Mouse (Mus musculus) cerebellum, postnatal 25 days (tissue): ENCODE data around the gene 4930432M17Rik.

Source experiments
- DNase-seq, 2 experiments: peaks; one replicate each; pipeline ENCODE4 v3.0.0; 2021; ENCODE audit warnings: mixed read lengths in 2 of 2

4930432M17Rik gene

DNA sequence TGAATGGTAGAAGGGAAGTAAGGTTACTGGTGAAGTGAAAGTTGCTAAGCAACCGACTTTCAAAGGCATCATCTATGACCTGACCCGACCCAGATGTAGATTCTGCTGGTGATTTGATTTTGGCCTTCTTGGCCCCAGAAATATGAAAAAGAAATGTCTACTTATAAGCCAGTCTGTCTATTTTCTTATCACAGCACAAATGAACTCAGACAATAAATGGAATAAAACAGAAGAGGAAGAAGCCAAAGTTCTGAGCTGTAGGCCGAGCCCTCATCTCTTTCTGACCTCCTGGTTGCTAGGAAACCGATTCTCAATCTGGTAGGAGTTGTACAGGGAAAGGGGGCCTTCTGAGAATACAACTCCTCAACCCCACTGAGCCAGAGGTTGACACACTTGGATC, at the start of gene 4930432M17Rik:
Gene 4930432M17Rik, plus strand, starts transcription at position 301 of the 400 bp plus-strand sequence.
- no peak for DNase-seq

DNA sequence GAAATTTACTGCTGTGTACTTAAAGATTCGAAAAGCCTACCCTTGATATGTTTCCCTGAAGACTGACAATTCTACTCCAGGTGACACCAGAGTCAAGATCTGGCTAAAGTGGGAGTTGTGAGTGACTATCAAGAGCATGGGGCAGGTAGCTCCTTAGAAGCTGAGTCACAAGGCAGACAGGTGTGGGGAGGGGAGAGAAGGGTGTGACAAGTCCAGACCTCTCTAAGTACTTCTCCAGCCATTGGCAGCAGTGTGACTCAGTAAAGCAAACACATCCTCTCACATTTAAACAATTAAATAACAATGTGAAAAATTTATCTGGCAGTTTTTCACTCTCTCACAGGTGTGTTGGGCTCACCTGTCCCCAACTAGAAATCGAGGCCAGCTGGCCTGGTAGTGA, 44.9 kb upstream of the 4930432M17Rik start:
- DNase-seq, result no peak

DNA sequence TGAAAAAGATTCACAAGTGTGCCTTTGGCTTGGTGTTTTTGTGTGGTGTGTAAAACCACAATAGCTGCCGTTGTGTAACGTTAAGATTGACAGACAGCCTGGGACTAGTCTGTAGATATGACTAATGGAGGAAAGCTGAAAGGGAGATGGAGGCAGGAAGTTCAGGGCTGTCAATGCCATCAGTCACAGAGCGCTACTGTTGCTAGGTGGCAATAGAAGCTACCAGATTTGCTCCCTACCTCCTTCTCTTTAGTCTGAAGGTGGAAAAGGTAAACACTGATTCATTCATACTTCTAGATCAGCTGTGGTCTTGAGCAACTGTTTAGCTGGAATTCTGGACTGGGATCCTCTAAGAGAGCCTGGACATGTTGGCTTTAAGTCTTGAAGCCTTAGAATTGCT, 44.3 kb upstream of the 4930432M17Rik start:
- no peak for DNase-seq

DNA sequence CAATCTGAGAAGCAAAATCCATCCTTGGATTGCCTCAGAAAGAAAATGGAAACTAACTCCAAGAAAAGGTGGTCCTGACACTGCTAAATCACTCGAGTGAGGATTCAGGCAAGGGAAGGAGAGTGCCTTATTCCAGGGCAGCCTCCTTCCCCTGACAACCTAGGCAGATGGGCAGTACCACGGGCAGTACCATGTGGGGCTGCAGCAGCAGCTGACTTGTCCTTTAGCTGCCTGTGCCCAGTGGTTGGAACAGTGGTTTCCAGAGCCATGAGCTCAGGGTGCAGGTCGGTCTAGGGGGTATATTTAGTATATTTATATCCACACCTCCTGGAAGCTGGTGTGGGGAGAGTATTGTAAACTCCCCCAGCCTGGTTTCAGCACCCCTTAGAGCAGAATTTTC, 42.3 kb upstream of the 4930432M17Rik start:
- DNase-seq, result no peak

DNA sequence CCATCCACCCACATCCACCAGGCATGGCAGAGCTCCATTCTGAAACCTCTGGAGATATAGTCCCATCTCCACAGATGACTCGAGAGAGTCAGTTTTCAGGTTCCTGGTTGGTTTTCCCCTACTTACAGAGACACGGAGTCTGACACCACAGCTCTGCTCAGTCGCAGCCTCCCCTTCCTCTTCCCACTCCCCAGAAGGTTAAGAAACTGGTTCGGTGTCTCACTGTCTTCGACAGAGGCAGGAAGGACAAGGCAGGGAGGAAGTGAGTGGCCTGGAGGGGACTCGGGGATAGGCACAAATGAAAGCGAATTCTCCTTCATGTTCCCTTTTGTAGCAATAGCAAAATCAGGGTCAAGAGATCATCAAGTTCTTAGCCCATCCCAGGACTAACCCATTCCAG, 39.9 kb upstream of the 4930432M17Rik start:
- DNase-seq, result no peak

DNA sequence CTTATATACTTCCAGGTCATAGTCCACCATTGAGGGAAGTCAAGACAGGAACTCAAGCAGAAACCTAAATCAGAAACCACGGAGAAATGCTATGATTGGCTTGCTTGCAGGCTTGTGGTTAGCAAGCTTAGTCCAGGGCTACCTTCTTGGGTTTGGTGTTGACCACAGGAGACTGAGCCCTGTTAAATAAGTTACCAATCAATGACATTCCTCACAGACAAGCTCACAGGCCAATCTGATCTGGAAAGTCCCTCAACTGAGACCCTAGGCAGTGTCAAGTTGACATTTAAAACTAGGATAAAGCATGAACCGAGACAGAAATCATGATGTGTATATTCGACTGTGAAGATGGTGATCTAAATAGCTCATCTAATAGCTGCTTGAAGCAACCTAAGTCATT, 35.6 kb upstream of the 4930432M17Rik start:
- DNase-seq, result no peak

DNA sequence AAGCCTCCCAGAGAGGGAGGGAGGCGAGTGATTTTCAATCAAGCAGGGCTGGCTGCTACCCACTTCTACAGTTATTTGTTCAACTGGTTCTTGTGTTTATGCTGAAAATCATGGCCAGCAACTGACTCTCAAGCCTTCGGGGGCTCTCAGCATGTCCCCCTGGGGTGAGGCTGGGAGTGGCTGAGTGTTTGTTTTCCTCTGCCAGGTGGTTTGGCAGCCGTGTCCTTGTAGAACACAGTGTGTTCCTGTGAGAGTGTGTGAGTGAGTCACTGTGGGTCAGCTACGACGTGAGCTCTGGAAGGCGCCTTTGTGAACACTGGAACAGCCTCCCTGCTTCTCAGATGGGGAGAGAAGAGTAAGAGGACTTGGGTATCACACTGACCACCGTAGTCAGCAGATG, 35.1 kb upstream of the 4930432M17Rik start:
- peak; percentile 24 to 33 for DNase-seq

DNA sequence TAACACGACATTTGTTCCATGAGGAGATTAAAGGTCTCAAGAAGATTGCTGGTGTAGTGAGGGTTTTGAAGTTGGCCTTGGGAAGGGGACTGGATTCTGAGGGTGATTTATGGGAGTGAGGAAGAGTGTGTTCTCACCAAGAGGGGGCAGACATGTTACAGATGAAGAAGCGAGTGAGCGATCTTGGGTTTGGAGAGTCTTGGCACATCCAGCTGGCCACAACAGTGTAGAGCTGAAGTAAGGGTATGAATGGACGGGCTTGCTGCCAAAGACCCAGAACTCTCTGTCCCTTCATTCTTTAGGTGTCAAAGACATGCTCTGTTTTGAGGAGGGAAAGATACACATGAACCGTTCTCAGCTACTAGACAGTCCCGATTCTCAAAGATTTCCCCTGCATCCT, 34.2 kb upstream of the 4930432M17Rik start:
- DNase-seq, result peak; percentile 16 to 46

DNA sequence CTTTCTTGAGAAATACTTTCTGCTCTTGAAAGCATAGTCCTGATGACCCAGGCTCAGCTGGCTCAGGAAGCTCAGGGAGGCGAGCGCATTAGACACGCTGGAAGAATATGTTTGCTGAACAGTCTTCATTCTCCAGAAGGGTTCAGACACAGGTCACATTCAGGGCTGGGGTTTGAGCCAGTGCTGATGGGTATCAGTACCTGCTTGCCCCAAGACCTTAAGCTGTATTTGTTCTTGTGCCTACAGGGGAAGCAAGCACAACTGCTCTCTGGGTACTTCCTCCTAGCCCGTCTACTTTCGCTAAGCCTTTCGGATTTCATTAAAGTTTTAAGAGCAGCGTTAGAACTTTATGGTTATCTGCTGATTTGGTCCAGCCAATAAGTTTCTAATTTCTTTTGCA, 33.8 kb upstream of the 4930432M17Rik start:
- DNase-seq, result no peak

DNA sequence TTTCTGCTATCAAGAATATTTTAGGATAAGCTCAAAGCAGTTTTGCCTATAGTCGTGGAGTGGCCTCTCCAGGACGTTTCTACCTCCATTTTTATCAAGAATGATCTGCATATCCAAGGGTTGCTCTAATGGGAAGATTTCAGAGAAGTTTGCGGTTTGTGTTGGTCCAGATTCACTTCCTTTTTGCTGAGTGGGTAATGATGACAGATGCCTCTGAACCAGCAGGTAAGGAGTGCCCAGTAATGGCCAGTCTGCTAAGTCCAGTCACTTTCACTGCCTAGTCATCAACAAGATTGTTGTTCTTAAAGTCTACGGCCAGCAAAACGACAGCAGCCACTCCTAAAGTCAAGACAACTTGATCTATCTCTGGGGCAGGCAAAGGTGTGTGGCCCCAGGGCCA, 32.8 kb upstream of the 4930432M17Rik start:
- no peak for DNase-seq

DNA sequence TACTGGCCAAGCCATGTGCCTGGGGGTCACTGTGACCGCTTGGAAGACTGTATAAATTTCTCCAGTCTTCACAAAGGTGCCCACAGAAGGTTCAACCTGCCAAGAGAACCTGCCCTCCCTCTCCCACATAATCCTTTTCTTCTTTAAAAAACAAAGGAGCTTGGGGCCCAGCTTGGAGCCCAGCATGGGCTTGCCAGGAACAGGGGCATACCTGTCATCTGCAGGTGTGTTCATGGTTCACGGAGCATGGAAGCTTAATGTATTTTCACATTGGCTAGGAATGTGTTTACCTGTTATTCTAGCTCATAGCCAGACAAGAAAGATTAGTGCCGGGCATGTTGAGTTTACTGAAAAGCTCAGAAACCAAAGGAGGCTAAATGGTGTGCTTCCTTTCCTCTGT, 32.3 kb upstream of the 4930432M17Rik start:
- no peak for DNase-seq

DNA sequence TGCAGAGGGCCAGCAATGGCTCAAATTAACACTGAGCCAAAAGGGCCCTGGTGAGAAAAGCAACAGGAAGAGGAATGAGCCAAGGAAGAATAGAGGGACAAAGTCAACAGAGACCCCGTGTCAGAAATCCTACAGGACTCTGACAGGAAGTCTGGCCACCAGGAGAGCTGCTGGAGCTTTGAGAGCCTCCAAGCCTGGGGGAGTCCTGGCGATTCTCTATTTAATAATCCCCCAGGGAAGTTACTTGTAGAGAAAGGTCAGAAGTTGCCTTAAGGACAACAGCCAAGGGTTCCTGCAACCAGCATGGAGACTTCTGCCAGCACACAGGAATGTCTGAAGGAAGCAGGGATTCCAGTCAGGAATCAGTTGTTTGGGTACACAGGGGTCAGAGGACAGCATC, 30.0 kb upstream of the 4930432M17Rik start:
- no peak for DNase-seq

DNA sequence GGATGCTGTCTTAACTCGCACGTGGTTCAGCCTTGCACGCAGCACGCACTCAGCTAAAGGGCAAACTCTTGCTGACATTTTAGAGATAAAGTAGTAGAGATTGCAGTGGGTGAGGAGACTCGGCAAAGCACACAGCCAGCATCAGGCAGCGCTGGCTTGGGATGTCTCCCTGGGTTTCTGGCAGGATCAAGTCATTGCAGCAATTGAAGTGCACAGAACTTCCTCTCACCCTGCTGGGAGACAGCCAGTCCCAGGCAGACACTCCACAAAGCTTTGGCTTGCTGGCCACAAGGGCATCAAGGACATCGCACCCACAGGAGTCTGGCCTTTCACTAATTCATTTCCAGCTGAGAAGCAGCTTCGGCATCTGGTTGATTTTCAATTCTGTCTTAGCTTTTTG, 27.3 kb upstream of the 4930432M17Rik start:
- DNase-seq, result peak; percentile 42 to 44

DNA sequence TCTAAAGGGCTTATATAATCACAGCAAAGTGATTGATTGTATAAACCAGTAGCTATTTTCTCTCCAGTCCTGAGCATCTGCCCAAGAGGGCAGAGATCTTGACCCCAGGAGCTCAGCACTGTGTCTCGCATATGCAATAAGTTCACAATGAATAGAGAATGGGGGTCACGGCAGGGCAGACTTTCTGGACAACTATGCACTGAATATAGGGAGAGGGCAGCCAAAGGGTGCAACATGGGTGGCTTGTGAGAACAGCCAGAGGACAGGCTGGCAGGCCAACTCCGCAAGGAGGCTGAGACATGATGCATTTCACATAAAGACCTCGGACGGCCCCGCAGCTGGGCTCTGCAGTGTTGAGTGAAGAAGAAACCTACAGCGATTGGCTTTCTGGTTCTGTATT, 25.1 kb upstream of the 4930432M17Rik start:
- no peak for DNase-seq

DNA sequence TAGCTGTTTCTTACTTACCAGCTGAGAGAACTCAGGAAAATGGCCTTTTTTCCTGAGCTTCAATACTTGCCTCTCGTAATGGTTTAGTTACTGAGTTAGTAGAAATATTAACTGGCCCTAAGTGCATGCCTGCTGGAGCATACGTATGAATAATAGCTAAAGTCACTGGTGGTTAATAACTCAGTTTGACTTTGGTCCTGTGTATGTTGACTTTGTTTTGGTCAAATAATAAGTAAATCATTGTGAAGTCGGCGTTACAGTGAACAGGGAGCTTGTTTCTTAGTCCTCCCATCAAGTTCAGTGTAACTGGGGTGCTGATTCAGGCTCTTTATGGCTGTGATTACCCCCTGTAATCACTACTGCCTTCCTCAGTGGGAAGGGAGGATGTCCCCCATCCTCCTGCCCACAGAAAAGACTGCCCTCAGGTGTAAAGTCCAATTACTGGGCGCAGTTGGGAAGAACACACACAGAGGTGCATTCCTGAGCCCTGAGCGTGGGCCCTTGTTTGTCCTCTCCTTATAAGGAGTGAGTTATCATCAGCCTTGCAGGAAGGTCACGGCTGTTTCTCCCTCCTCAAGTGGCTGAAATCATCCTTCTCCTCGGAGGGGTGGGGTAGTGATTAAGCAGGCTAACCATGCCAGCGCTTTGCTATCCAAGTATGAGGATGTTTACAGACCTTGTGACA, 24.1 kb upstream of the 4930432M17Rik start:
- DNase-seq, result no peak

DNA sequence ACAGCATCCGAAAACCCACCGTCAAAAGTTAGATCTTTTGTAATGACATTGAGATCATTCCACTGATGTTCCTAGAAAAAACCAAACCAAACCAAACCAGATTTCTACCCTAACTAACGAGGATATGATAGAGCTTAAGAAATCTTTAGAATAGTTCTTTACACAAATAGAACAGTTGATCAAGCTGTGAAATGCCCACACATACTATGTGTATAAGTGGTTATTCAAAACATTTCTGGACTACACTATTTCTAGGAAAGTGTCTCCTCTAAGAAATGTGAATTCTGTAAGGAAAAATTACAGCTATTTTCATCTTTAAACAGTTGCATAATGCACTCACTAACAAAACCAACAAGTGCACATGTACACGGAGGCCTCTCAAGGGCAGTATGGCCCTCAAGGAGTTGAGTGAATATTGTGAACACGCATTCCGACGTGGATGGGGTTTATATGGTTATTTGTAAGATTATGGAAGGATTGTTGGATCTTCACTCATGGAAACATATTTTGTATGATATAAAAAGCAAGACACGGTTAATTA, 22.3 kb upstream of the 4930432M17Rik start:
- DNase-seq, result no peak

DNA sequence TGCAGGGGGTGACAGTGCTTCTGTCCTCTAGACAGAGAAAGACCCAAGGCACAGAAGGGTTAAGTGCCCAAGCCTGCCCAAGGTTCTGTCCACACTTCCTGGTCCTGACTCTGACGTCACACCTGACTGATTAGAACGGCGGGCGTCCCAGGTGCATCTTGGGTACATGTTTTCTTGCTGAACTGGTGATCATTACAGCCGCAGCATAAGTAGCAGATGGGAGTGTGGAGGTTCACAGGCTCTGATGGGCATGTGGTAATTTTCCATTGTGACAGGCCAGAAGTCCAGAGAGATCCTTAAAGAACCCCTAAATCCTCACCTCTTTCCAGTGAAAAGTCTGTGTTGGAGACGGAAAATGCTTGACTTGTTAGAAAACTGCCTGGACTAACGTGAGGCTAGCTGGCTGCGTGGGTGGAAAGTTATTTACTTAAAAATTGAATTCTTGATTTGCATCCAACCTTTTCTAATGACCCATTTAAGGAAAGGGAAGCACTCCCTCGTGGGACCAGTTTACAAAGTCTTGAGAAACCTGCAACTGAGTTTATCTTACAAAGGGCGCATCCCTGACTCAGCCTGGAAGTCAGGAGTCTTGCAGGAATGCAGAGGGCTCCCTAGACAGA, 20.4 kb upstream of the 4930432M17Rik start:
- peak; percentile 13 to 21 for DNase-seq

DNA sequence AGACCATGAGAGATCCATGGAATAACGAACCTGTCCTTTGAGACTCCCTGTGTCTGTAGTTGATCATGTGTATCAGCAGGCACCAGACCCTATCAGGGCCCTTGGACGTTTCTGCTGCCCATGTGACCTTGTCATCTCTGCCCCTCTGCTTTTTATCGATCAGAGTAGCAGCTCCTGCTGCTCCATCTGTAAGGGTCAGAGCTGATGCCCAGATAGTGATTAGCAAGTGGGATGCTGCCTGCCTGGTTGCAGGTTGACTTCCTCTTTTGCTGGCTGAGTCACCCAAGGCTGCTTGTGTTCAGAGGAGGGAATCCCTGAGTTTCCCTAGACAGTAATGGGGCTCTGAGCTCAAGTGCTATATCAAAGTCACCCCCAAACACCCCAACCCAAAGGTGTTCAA, 18.9 kb upstream of the 4930432M17Rik start:
- no peak for DNase-seq

DNA sequence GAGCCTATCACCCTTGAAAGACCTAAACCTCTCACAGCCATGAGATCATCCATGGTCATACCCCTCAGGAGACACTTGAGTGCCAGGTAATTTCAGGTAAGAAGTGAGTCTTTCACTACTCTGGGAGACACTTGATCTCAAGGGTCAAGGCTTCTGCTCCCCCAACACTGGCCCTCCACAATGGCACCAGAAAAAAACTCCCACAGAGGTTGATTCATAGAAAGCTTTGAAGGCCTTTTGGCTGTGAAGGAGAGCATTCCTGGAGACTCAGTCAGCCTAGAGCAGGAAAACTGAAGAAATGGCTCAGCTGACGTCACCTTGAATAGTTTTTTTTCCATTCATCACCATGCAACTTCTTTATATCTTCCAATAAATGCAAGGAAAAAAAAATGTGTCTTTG, 18.4 kb upstream of the 4930432M17Rik start:
- DNase-seq, result no peak

DNA sequence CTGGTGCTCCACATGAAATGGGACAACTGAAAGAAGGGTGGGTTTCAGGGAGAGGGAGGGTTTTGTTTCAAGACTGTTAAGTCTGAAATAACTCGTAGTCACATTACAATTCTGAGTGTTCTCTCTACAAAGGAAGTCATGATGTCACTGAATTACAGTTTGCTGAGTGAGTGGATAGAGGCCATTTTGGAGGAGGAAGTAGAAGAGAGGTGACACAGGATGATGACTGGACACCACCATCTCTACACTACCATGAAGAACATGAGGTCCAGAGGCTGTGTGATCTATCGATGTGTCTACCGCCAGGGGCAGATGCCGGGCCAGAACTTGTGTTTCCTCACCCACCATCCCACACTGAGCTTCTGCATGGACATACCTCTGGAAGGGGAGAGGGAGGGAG, 13.6 kb upstream of the 4930432M17Rik start:
- DNase-seq, result no peak

DNA sequence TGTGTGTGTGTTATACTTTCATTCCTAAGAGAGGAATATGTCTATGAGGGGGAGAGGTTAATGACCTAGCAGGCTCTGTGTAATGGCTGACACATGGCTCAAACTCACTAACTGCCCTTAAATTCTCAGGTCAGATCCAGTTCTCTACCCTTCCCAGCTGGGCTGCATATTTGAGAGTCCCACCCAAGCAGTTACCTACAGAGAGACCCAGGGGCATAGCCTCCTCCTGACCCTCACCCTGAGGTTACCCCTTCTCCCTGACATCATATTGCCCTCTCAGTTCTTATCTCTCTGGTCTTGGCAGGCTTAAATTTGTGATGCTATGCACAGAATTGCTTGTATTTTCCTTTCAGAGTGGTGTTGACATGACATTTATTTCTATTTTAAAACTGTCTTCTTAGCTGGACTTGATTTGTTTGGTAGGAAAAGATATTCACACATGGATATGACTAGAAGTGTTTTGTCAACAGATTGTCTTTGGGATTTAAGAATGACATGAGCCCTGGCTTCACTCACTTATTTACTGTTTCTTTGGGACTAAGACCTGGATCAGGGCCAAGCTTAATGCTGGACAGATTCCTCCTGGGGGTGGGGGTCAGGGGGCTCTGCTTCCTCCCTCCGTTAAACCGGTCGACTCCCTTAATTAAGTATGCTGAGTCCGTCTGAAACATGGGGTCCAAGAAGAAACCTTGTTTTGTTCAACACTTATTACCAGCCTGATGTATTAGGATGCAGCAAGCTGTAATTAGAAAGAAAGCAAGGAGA, 7.7 kb upstream of the 4930432M17Rik start:
- no peak for DNase-seq

DNA sequence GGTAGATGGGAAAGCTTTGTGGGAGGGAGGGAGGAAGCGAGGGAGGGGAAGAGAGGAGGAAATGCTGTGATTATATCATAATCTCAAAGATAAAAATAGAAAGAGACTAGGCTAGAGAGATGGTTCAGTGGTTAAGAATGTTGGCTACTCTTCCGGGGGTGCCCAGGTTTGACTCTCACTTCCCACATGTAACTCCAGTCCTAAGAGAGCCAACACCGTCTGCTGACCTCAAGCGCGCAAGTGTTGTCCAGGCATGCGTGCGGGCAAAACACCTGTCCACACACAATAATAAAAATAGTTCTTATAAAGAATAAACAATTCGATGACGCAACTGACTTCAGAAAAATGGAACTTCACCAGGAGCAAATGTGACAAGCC, 7.1 kb upstream of the 4930432M17Rik start:
- no peak for DNase-seq

DNA sequence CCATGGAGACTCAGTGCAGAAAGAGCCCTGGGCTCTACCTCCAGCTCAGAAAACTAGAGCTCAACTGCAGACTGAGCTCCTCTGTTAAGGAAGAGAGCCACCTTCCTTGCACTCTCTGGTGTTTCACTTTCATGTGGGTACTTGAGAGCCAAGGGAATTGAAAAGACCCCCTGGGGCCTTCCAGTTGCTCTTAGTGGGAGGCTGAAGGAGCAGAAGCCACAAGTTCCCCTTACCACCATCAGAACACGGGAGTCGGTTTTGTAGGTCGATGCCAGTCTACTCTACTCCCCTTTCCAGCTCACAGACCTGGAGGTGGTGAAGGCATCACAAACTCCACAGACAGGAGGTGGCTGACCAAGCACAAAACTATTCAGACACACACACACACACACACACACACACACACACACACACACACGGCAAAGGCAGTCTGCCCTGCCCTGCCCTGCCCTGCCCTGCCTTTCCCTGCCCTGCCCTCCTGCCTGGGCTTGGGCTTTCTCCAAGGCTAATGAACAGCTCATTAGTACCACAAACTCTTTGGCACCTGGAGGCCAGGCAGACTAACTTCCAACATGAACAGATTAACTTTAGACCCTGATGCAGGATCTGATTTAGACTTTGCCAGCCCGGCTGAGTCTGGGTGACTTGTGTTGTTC, 1.7 kb downstream of the 4930432M17Rik start:
- no peak for DNase-seq
